21 mouse cellular contexts compared by ENCODE assay signal in the genomic region with DNA sequence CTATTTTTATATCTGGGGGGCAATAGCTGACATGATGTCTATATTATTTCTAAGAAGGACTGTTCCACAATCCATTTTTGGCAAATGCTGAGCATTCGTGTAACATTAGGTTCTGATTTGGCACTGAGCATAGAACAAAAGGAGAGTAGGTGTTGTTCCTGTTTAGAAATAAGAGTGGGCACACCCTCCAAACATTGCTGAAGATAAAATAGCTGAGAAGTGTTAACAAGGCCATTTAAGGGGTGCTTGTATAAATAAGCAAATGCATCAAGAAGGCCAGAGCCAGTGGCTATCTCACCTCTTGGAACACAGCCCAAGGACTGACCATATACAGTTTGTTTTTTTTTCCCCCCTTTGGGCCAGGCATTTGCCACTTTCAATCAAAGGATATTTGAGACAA. TPM values are rescaled to one million over a fixed set of nuclear protein-coding genes. Genes with fewer than 3 reads are reported as not detected.
DNase-seq lines count a peak whose midpoint lies in the region; ATAC-seq and TF ChIP-seq lines count a peak whose summit lies in the region.
"Had no signal": no experiment of that assay in that cellular context is flagged by ENCODE, and none has a peak within 500 bp of the region (broad histone marks: within the 10 kb centered on the region; RNA-seq: fewer than 3 reads in every experiment).

No protein-coding gene starts in this region.

- intact Hi-C loops in left cerebral cortex, adult 2 months (cut with DNase I): no loop called here

- ATAC-seq in CD4-positive, CD25-positive, alpha-beta regulatory T cell, adult 4 months: no peak
- ATAC-seq: forebrain, embryonic 13.5 days; forebrain, postnatal 0 days; hindbrain, embryonic 16.5 days had no signal

- DNase-seq in layer of hippocampus, adult 11-12 months (ENCODE audit: low spot score): peak; percentile 27
- no peak for DNase-seq in layer of hippocampus, postnatal 36 days
- DNase-seq in left cerebral cortex, adult 2 months (ENCODE audit: extremely low spot score in 1 of 2, low spot score in 2 of 2): no peak
- DNase-seq in left cerebral cortex, adult 11 months (ENCODE audit: low spot score): no peak
- peak; percentile 14 for DNase-seq in right cerebral cortex, adult 18-20 months
- DNase-seq in right cerebral cortex, postnatal 4 days: no peak
- peak; percentile 73 for DNase-seq in telencephalon, adult 2 months (ENCODE audit: low read depth, low spot score)
- DNase-seq: adrenal gland, adult 8-10 months; adrenal gland, postnatal 36 days; cerebellum, adult 11 months; cerebellum, adult 9-11 months; cerebellum, postnatal 36 days; forebrain, postnatal 0 days; gastrocnemius, postnatal 36 days; heart, adult 11 months; heart, postnatal 36 days had no signal

- TF ChIP-seq CTCF in left cerebral cortex, adult 2 months (IDR thresholded peaks at IDR 0.05): no peak

- H3K27ac ChIP-seq in left cerebral cortex, adult 2 months: peak overlapping the region; percentile 45; the same call in 1 of the 2 replicates
- H3K27ac ChIP-seq: embryonic facial prominence, embryonic 10.5 days; forebrain, embryonic 13.5 days; heart, embryonic 13.5 days had no signal

- H3K4me3 ChIP-seq in left cerebral cortex, adult 2 months: no peak overlapping the region
- H3K4me3 ChIP-seq: embryonic facial prominence, embryonic 10.5 days; forebrain, embryonic 13.5 days; heart, embryonic 13.5 days had no signal

RNA-seq across cellular contexts. Expression of a gene that starts 35.1 kb away (rescaled TPM):
- 10 to 100 TPM; 82.8 to 83.0 TPM for total RNA-seq in layer of hippocampus, postnatal 36 days (2021)
- 100 to 1,000 TPM; 106 to 111 TPM for total RNA-seq in left cerebral cortex, adult 2 months (2021)
- under 1 TPM; 0.08 TPM for polyA plus RNA-seq in CD4-positive, CD25-positive, alpha-beta regulatory T cell, adult 4 months (2017; shearing (Covaris generic))

Comparison
In these comparisons a context has a peak if more than half of its experiments do, and no peak if none do; other contexts are left out.
1. DNase-seq: peak in layer of hippocampus, adult 11-12 months (single experiment), right cerebral cortex, adult 18-20 months (single experiment) and telencephalon, adult 2 months (single experiment); none in layer of hippocampus, postnatal 36 days (0 of 2), left cerebral cortex, adult 2 months (0 of 2), left cerebral cortex, adult 11 months (single experiment) and right cerebral cortex, postnatal 4 days (single experiment).